Mouse (Mus musculus) testis, adult 2 months (tissue): ENCODE results near the gene Elane.

ENCODE experiments used
- CTCF ChIP-seq: fragments of 200-500 bp; IDR thresholded peaks from 2 replicates; pipeline ENCODE4 v1.5.1; 2012; ENCODE audit warnings: low read depth, mild to moderate bottlenecking, inconsistent platforms, low read length, moderate library complexity; ENCODE audit not compliant: control insufficient read depth, insufficient read depth, insufficient replicate concordance
- POLR2A ChIP-seq: fragments of 200-500 bp; IDR thresholded peaks from 2 replicates; pipeline ENCODE4 v1.6.1; 2012; ENCODE audit warnings: low read depth, mild to moderate bottlenecking, inconsistent platforms, low read length, moderate library complexity; ENCODE audit not compliant: control insufficient read depth

- TF ChIP-seq POLR2A (no peak), CTCF (no peak)
Measured at GRCm38 (mm10) chr10:79860079-79860911, 25.8 kb upstream of the Elane start.
